9 mouse cellular contexts compared by ENCODE assay signal in genomic region chr11:68215206-68215912, GRCm38 (mm10).
DNase-seq lines count a peak whose midpoint lies in the region; ATAC-seq lines count a peak whose summit lies in the region.
"Had no signal": no experiment of that assay in that cellular context is flagged by ENCODE, and none has a peak within 500 bp of the region (broad histone marks: within the 10 kb centered on the region; RNA-seq: fewer than 3 reads in every experiment).

No protein-coding gene starts in this region.

- peaks cover 39% of the 10 kb centered on the region for H3K4me1 ChIP-seq in hindbrain, embryonic 15.5 days (replicated peaks)
- 0 out of 2 replicates have a peak, but pooled peaks cover 4% of the 10 kb centered on the region for H3K4me1 ChIP-seq in liver, embryonic 11.5 days (replicated peaks; ENCODE audit: control insufficient read depth, insufficient read depth, low read length)

- no peak overlapping the region for H3K9ac ChIP-seq in hindbrain, embryonic 15.5 days
- no peak overlapping the region for H3K9ac ChIP-seq in liver, embryonic 11.5 days (ENCODE audit: low read depth, low read length)

- peak overlapping the region; percentile 66 for H3K27ac ChIP-seq in hindbrain, embryonic 15.5 days (replicated peaks)
- H3K27ac ChIP-seq in liver, embryonic 11.5 days (ENCODE audit: low read depth, low read length) = no peak overlapping the region
- H3K27ac ChIP-seq: macrophage had no signal

- DNase-seq in 3T3-L1 (ENCODE audit: low read depth, low spot score) = peak; percentile 25
- DNase-seq in brain, adult 2 months (ENCODE audit: low read depth, low spot score) = peak; percentile 49
- peak; percentile 43 to 71 for DNase-seq in lung, postnatal 4 days
- DNase-seq in ovary, postnatal 14 days (ENCODE audit: low spot score) = no peak
- no peak for DNase-seq in liver, embryonic 11.5 days (ENCODE audit: low spot score)
- DNase-seq in thymus, postnatal 4 days = no peak

- 12% methylated on average over 6 of the region's 6 CpGs for WGBS in hindbrain, embryonic 15.5 days
- 33% methylated on average over 6 of the region's 6 CpGs for WGBS in liver, embryonic 11.5 days

- ATAC-seq in hindbrain, embryonic 15.5 days (ENCODE audit: low FRiP score, low read depth) = peak; percentile 76
- ATAC-seq in liver, embryonic 11.5 days (replicated peaks; ENCODE audit: low FRiP score) = no peak
- no peak for ATAC-seq in granulocyte monocyte progenitor cell, adult 5-6 weeks (replicated peaks; ENCODE audit: poor library complexity, severe bottlenecking)

- H3K27me3 ChIP-seq in hindbrain, embryonic 15.5 days = no peaks in the 10 kb centered on the region
- no peaks in the 10 kb centered on the region; the same call in 1 of the 2 replicates for H3K27me3 ChIP-seq in liver, embryonic 11.5 days (replicated peaks; ENCODE audit: control insufficient read depth, insufficient read depth, low read length)

- no peaks in the 10 kb centered on the region for H3K9me3 ChIP-seq in hindbrain, embryonic 15.5 days
- H3K9me3 ChIP-seq in liver, embryonic 11.5 days (ENCODE audit: control insufficient read depth, low read length) = no peaks in the 10 kb centered on the region

- no peak overlapping the region for H3K4me2 ChIP-seq in hindbrain, embryonic 15.5 days
- H3K4me2 ChIP-seq in liver, embryonic 11.5 days = no peak overlapping the region

- H3K4me3 ChIP-seq in hindbrain, embryonic 15.5 days = no peak overlapping the region
- H3K4me3 ChIP-seq in liver, embryonic 11.5 days (ENCODE audit: low read depth, low read length) = no peak overlapping the region

- no peaks in the 10 kb centered on the region for H3K36me3 ChIP-seq in hindbrain, embryonic 15.5 days
- no peaks in the 10 kb centered on the region for H3K36me3 ChIP-seq in liver, embryonic 11.5 days (ENCODE audit: control insufficient read depth, insufficient read depth, low read length)

Comparison
In these comparisons a context has a peak if more than half of its experiments do, and no peak if none do; other contexts are left out.
1. DNase-seq: peak in 3T3-L1 (single experiment), brain, adult 2 months (single experiment) and lung, postnatal 4 days (2 of 2); none in ovary, postnatal 14 days (single experiment), liver, embryonic 11.5 days (single experiment) and thymus, postnatal 4 days (single experiment).